Mouse (Mus musculus) embryonic facial prominence, embryonic 13.5 days (tissue): ENCODE results near the gene Rnf31. TPM values are rescaled to one million over a fixed set of nuclear protein-coding genes. Genes with fewer than 3 reads are reported as not detected.

Experiments
- ATAC-seq: fragments of 200-750 bp; cut with Nextera tagmentation; 2 replicates; pipeline ENCODE4 v1.8.0; 2017; ENCODE audit warnings: low read depth; ENCODE audit not compliant: insufficient number of reproducible peaks, insufficient read depth, low FRiP score, low TSS enrichment
- H3K27ac ChIP-seq: fragments of 300-500 bp; sonication (generic); 2 replicates; pipeline ENCODE4 v1.5.1; 2015; ENCODE audit warnings: moderate library complexity, mild to moderate bottlenecking, inconsistent platforms
- H3K27me3 ChIP-seq: fragments of 300-500 bp; sonication (generic); 2 replicates; pipeline ENCODE4 v1.6.1; 2015; ENCODE audit warnings: mild to moderate bottlenecking, inconsistent platforms
- H3K36me3 ChIP-seq: fragments of 300-500 bp; sonication (generic); 2 replicates; pipeline ENCODE4 v1.6.1; 2015; ENCODE audit warnings: mild to moderate bottlenecking, inconsistent platforms
- H3K4me1 ChIP-seq: fragments of 300-500 bp; sonication (generic); 2 replicates; pipeline ENCODE4 v1.6.1; 2015; ENCODE audit warnings: inconsistent platforms
- H3K4me2 ChIP-seq: fragments of 300-500 bp; sonication (generic); 2 replicates; pipeline ENCODE4 v1.6.1; 2015; ENCODE audit warnings: moderate library complexity, mild to moderate bottlenecking, inconsistent platforms
- H3K4me3 ChIP-seq: fragments of 300-500 bp; sonication (generic); 2 replicates; pipeline ENCODE4 v1.5.1; 2015; ENCODE audit warnings: mild to moderate bottlenecking, inconsistent platforms
- H3K9ac ChIP-seq: fragments of 300-500 bp; sonication (generic); 2 replicates; pipeline ENCODE4 v1.6.1; 2015; ENCODE audit warnings: mild to moderate bottlenecking, inconsistent platforms
- H3K9me3 ChIP-seq: fragments of 300-500 bp; sonication (generic); 2 replicates; pipeline ENCODE4 v1.6.1; 2016; ENCODE audit warnings: inconsistent platforms
- WGBS: fragments of 180-500 bp; shearing (Covaris S2); methylation state at CpG from one replicate; pipeline ENCODE4 v1.1.7; 2015; ENCODE audit warnings: mixed read lengths; 5-methylcytosine and 5-hydroxymethylcytosine counted together
- polyA plus RNA-seq: library from polyadenylated mRNA; unstranded; fragments of >200 nt; fragmentation: Nextera tagmentation; extraction: Ambion mirVana; gene quantifications from 2 replicates; pipeline ENCODE4 v1.2.1, GENCODE M21; 2015

Gene Rnf31
- polyA plus RNA-seq, result 17.6 and 21.7 TPM in 2 replicates

GRCm38 (mm10) chr14:55591331-55591891, at the start of gene Rnf31:
Gene Rnf31 (plus strand): TSS chr14:55591708.
- peak within 1 kb of the TSS; percentile 97 for H3K4me2 ChIP-seq
- H3K27me3 ChIP-seq, result no peaks in the 10 kb centered on the region
- H3K27ac ChIP-seq, result peak within 1 kb of the TSS; percentile 96
- peaks cover 28% of the 10 kb centered on the region for H3K4me1 ChIP-seq
- H3K9me3 ChIP-seq, result no peaks in the 10 kb centered on the region
- WGBS, result under 1% methylated on average over 33 of the region's 33 CpGs
- peak; percentile 85 for ATAC-seq
- H3K36me3 ChIP-seq, result peaks cover 53% of the 10 kb centered on the region
- peak within 1 kb of the TSS; percentile 92 for H3K4me3 ChIP-seq
- H3K9ac ChIP-seq, result peak within 1 kb of the TSS; percentile 92

- Histone ChIP-seq H3K36me3 (peaks cover 38% of the 10 kb centered on the region), H3K4me1 (peaks cover 19% of the 10 kb centered on the region), H3K4me2 (no peak overlapping the region), H3K27ac (no peak overlapping the region), H3K9ac (no peak overlapping the region), H3K9me3 (no peaks in the 10 kb centered on the region), H3K27me3 (0 out of 2 replicates have a peak, but pooled peaks cover 2% of the 10 kb centered on the region), H3K4me3 (no peak overlapping the region)
- no peak for ATAC-seq
- 96% methylated on average over 12 of the region's 12 CpGs for WGBS
These were observed 49.2 kb upstream of the Rnf31 start for GRCm38 (mm10) chr14:55542268-55542667.

GRCm38 (mm10) chr14:55544334-55544733, 47.2 kb upstream of the Rnf31 start:
- Histone ChIP-seq H3K27me3 (no peaks in the 10 kb centered on the region), H3K4me1 (peaks cover 19% of the 10 kb centered on the region), H3K4me3 (no peak overlapping the region), H3K9ac (no peak overlapping the region), H3K36me3 (peaks cover 57% of the 10 kb centered on the region), H3K27ac (no peak overlapping the region), H3K4me2 (no peak overlapping the region), H3K9me3 (no peaks in the 10 kb centered on the region)
- ATAC-seq, result no peak
- 85% methylated on average over 9 of the region's 9 CpGs for WGBS

- no peaks in the 10 kb centered on the region for H3K27me3 ChIP-seq
- H3K4me2 ChIP-seq, result no peak overlapping the region
- no peak overlapping the region for H3K9ac ChIP-seq
- no peaks in the 10 kb centered on the region for H3K9me3 ChIP-seq
- no peak overlapping the region for H3K4me3 ChIP-seq
- no peak for ATAC-seq
- 87% methylated on average over 6 of the region's 6 CpGs for WGBS
- H3K4me1 ChIP-seq, result no peaks in the 10 kb centered on the region
- no peak overlapping the region for H3K27ac ChIP-seq
- peaks cover 39% of the 10 kb centered on the region for H3K36me3 ChIP-seq
These were observed 41.3 kb upstream of the Rnf31 start for GRCm38 (mm10) chr14:55550191-55550590.

- Histone ChIP-seq H3K4me3 (no peak overlapping the region), H3K27me3 (no peaks in the 10 kb centered on the region), H3K27ac (no peak overlapping the region), H3K36me3 (peaks cover 28% of the 10 kb centered on the region), H3K4me1 (no peaks in the 10 kb centered on the region), H3K4me2 (no peak overlapping the region), H3K9ac (no peak overlapping the region), H3K9me3 (no peaks in the 10 kb centered on the region)
- WGBS, result 71% methylated on average over 5 of the region's 5 CpGs
- ATAC-seq, result no peak
These were observed 40.2 kb upstream of the Rnf31 start for GRCm38 (mm10) chr14:55551347-55551746.

- WGBS, result 90% methylated on average over 8 of the region's 8 CpGs
- Histone ChIP-seq H3K4me2 (no peak overlapping the region), H3K4me3 (no peak overlapping the region), H3K9ac (no peak overlapping the region), H3K9me3 (no peaks in the 10 kb centered on the region), H3K27me3 (no peaks in the 10 kb centered on the region), H3K27ac (no peak overlapping the region), H3K36me3 (peaks cover 25% of the 10 kb centered on the region), H3K4me1 (0 out of 2 replicates have a peak, but pooled peaks cover under 1% of the 10 kb centered on the region)
- no peak for ATAC-seq
These were observed 39.7 kb upstream of the Rnf31 start for GRCm38 (mm10) chr14:55551794-55552193.

GRCm38 (mm10) chr14:55554635-55555034, 36.9 kb upstream of the Rnf31 start:
- H3K4me3 ChIP-seq, result no peak overlapping the region
- no peak overlapping the region for H3K9ac ChIP-seq
- no peak overlapping the region for H3K4me2 ChIP-seq
- 0 out of 2 replicates have a peak, but pooled peaks cover 5% of the 10 kb centered on the region for H3K4me1 ChIP-seq
- H3K27me3 ChIP-seq, result no peaks in the 10 kb centered on the region
- no peaks in the 10 kb centered on the region for H3K9me3 ChIP-seq
- no peak for ATAC-seq
- no peak overlapping the region for H3K27ac ChIP-seq
- H3K36me3 ChIP-seq, result no peaks in the 10 kb centered on the region

- Histone ChIP-seq H3K27ac (no peak overlapping the region), H3K9me3 (no peaks in the 10 kb centered on the region), H3K9ac (no peak overlapping the region), H3K4me2 (no peak overlapping the region), H3K4me3 (no peak overlapping the region), H3K27me3 (no peaks in the 10 kb centered on the region), H3K36me3 (no peaks in the 10 kb centered on the region), H3K4me1 (0 out of 2 replicates have a peak, but pooled peaks cover 5% of the 10 kb centered on the region)
- 85% methylated on average over 3 of the region's 3 CpGs for WGBS
- no peak for ATAC-seq
These were observed 35.7 kb upstream of the Rnf31 start for GRCm38 (mm10) chr14:55555788-55556187.

- no peak for ATAC-seq
- H3K9ac ChIP-seq, result no peak overlapping the region
- no peaks in the 10 kb centered on the region for H3K9me3 ChIP-seq
- H3K4me1 ChIP-seq, result peaks cover 15% of the 10 kb centered on the region
- H3K4me2 ChIP-seq, result no peak overlapping the region
- 31% methylated on average over 5 of the region's 5 CpGs for WGBS
- no peak overlapping the region for H3K27ac ChIP-seq
- H3K27me3 ChIP-seq, result no peaks in the 10 kb centered on the region
- no peaks in the 10 kb centered on the region for H3K36me3 ChIP-seq
- H3K4me3 ChIP-seq, result no peak overlapping the region
These were observed 34.5 kb upstream of the Rnf31 start for GRCm38 (mm10) chr14:55557003-55557402.

- 91% methylated on average over 3 of the region's 3 CpGs for WGBS
- no peak overlapping the region for H3K4me3 ChIP-seq
These were observed 33.9 kb upstream of the Rnf31 start for GRCm38 (mm10) chr14:55557587-55557986.

GRCm38 (mm10) chr14:55558740-55559448, 32.6 kb upstream of the Rnf31 start:
- Histone ChIP-seq H3K36me3 (peaks cover 7% of the 10 kb centered on the region), H3K4me1 (peaks cover 18% of the 10 kb centered on the region), H3K9ac (no peak overlapping the region), H3K27me3 (no peaks in the 10 kb centered on the region), H3K9me3 (no peaks in the 10 kb centered on the region), H3K4me3 (peak overlapping the region; percentile 70), H3K4me2 (peak overlapping the region; percentile 80), H3K27ac (no peak overlapping the region)
- WGBS, result 52% methylated on average over 6 of the region's 6 CpGs
- no peak for ATAC-seq

More at GRCm38 (mm10) chr14:55557587-55557986, 33.9 kb upstream of the Rnf31 start:
- peaks cover 18% of the 10 kb centered on the region for H3K4me1 ChIP-seq
- H3K9ac ChIP-seq, result no peak overlapping the region
- no peak overlapping the region for H3K27ac ChIP-seq
- H3K9me3 ChIP-seq, result no peaks in the 10 kb centered on the region
- no peak for ATAC-seq
- no peak overlapping the region for H3K4me2 ChIP-seq
- no peaks in the 10 kb centered on the region for H3K36me3 ChIP-seq
- no peaks in the 10 kb centered on the region for H3K27me3 ChIP-seq

GRCm38 (mm10) chr14:55559799-55560201, 31.7 kb upstream of the Rnf31 start, which contains the start of gene Dcaf11:
Gene Dcaf11 (plus strand): TSS chr14:55560006.
- H3K36me3 ChIP-seq, result peaks cover 16% of the 10 kb centered on the region
- peak within 1 kb of the TSS; percentile 70 for H3K4me3 ChIP-seq
- WGBS, result under 1% methylated on average over 27 of the region's 27 CpGs
- ATAC-seq, result peak; percentile 61
- H3K27me3 ChIP-seq, result no peaks in the 10 kb centered on the region
- H3K9me3 ChIP-seq, result no peaks in the 10 kb centered on the region
- H3K4me2 ChIP-seq, result peak within 1 kb of the TSS; percentile 80
- H3K4me1 ChIP-seq, result peaks cover 18% of the 10 kb centered on the region
- peak within 1 kb of the TSS; percentile 97 for H3K27ac ChIP-seq
- H3K9ac ChIP-seq, result peak within 1 kb of the TSS; percentile 88
